Mouse (Mus musculus): ENCODE data around the gene Snx25.

- TF ChIP-seq CTCF (IDR thresholded peaks at IDR 0.05; ENCODE audit: low read depth), result no peak
- no peak for TF ChIP-seq EP300 (IDR thresholded peaks at IDR 0.05; ENCODE audit: low read depth)
These were observed 129.2 kb downstream of the Snx25 start for GRCm38 (mm10) chr8:46022758-46023157.
